Mouse (Mus musculus) CD4-positive, CD25-positive, alpha-beta regulatory T cell, adult 2 months (primary cell): ENCODE results near the gene Lrrfip1.
A peak's percentile ranks its signal among the peaks of the same experiment; 100 is the strongest.

Source experiments
- DNase-seq: peaks from one replicate; pipeline ENCODE4 v3.0.0-alpha.2; 2012; ENCODE audit warnings: low read depth, low spot score

The Lrrfip1 gene

DNA sequence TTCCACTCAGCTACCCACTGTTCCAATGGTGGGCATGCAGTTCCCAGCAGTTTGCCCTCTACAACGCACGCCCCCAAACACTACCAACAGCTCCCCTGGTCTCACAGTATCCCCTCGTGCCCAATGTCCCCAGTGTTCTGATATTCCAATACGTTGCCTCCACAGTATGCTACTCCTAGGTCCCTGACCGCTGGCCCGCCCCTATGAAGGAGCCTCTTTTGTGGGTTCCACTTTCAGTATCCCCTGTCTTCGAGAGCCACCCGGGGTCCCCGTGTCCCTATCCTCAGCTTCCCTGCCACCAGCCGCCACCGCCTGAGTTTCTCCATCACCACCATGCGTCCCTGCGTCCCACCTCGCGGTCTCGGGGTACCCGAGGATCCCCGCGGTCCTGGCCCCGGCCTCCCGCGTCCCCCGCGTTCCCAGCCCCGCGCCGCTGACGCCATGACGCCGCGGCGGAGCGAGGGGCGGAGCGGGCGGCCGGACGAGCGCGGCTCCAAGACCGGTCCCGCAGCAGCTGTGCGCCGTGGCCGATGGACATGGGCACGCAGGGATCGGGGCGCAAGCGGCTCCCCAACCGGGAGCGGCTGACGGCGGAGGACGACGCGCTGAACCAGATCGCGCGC is at the start of gene Lrrfip1:
Lrrfip1 (plus strand) TSS at position 470 of the 623 bp plus-strand sequence.
- DNase-seq = peak; percentile 3

- DNase-seq = no peak
Measured at GRCm38 (mm10) chr1:90949309-90949708, 49.2 kb upstream of the Lrrfip1 start.

GRCm38 (mm10) chr1:90951670-90952069 is 46.9 kb upstream of the Lrrfip1 start:
- DNase-seq = no peak

DNA sequence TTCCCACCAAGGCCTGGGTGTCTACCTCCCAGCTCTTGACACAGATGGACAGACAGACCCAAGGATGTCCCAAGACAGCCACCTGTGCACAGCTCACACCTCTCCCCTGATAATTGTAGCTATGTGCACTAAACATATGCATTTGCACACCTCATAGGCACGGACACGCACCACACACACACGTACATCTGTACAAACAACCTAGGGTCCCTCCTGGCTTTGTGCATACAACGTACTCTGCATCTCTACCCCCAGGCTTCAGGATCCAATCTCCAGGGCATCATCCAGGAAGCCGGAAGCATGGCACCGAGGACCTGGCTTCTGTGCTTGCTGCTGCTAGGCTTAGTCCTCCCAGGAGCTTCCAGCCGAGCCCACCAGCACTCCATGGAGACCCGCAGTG is 45.7 kb upstream of the Lrrfip1 start, which contains the start of gene Prlh:
Prlh (plus strand) TSS at position 301 of the 400 bp plus-strand sequence.
- no peak for DNase-seq

- no peak for DNase-seq
Measured at GRCm38 (mm10) chr1:90953688-90954087, 44.8 kb upstream of the Lrrfip1 start.

GRCm38 (mm10) chr1:90956245-90957096 is 42.1 kb upstream of the Lrrfip1 start:
- peak; percentile 76 for DNase-seq

DNA sequence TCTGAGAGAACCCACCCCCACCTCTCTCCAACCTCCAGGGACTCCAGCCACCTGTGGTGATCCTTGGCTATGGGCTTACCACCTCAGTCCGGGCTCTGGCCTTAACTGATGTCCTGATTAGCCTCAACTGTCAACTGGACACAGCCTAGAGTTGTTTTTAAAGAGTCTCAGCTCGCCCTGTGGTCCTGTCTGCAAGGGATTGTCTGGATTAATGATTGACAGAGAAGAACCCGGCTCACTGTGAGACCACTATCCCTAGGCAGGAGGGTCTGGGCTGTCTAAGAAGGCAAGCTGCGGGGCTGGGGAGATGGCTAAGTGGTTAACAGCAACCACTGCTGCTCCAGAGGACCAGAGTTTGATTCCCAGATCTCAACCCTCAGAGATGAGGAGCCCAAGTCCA is 36.0 kb upstream of the Lrrfip1 start:
- no peak for DNase-seq

- DNase-seq = no peak
Measured at GRCm38 (mm10) chr1:90962994-90963393, 35.5 kb upstream of the Lrrfip1 start.

DNA sequence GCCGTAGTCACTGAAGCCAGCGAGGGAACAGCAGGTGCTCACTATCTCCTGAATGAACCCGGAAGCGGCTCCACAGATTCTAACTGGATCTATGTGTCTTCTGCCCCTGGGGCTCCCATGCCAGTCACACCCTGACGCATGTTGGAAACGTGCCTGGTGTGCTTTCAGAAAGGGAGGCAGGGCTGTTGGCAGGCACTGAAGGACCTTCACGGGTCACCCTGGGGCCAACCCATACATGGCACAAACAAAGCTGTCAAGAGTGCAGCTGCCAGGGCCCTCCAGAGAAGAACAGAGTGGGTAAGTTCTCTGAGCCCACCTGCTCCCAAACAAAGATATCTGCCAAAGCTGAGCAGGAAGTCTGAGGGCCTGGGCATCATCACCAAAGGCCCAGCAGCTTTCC is 31.0 kb upstream of the Lrrfip1 start:
- DNase-seq = no peak

DNA sequence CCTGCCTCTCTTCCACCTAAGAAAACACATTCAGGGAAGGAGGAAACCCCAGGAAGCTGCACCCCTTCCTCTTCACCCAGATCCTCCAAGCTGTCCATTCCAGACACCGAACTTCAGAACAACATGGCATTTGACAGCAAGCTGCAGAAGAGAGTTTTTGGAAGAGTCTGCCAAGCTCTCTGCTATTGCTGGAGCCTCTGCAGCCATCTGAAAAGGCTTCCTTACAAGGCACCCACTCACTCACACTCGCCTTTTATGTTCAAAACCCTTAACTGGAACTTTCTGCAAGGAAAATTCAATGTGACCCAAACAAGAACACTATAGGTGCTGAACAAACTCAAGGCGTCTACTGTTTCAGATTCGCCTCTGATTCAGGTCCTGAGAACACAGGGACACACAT is 29.9 kb upstream of the Lrrfip1 start:
- no peak for DNase-seq

GRCm38 (mm10) chr1:90969347-90969784 is 29.2 kb upstream of the Lrrfip1 start, which contains the start of gene Rab17:
Gene Rab17 (minus strand): TSS chr1:90969661.
- no peak for DNase-seq

GRCm38 (mm10) chr1:90969881-90970390 is 28.6 kb upstream of the Lrrfip1 start:
- DNase-seq = no peak

GRCm38 (mm10) chr1:90972911-90973573 is 25.5 kb upstream of the Lrrfip1 start:
- DNase-seq = peak; percentile 81

GRCm38 (mm10) chr1:90973574-90973911 is 25.0 kb upstream of the Lrrfip1 start:
- DNase-seq = no peak

DNA sequence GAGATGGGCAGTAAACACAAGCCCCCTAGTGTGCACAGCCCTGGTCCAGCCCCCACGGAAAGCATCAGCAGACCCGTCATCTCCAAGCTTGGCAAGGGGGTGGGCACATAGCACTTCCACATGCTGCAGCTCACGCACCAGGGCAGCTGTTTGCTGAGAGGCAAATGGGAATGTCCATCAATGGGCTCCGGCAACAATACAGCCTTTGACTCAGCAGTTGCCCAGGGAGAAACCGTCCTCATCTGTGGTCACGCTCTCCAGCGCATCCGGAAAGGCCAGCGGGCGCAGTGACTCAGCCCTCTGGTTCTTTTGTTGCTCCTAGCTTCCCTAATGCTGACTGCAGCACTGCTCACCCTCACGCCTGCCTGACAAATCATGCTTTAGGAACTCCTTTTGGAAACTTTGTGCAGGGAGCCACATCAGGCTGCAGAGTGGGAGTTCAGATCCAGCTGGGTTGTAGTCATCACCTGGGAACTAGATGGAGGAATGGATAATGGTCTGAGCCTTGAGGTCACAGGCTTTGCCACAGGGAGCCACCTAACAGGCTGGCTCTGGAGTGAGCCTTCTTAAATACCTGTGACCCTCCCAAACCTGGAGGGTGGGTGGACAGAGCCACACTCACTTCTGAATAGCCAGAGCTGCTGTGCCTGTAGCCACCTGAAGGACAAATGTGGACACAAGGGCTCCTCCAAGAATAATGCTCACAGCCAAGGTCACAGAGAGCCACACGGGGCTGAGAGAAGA is 23.5 kb upstream of the Lrrfip1 start:
- no peak for DNase-seq

DNA sequence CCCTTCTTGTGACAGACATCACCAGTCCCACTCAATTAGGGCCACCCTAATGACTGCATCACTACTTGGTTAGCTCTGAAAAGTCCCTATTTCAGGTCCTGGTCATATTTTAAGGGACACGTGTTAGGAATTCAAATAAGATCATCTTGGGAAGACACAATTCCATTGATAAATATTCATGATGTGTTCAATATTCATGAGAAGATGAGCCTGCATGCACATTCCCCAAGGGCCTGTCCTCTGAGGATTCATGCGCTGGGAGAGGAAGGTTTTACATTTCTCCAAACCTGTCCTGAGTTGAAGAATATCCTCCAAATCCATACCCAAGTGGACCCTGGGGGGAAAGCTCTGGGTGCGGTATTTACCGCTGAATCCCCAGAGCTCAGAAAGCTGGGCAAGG is 22.6 kb upstream of the Lrrfip1 start:
- no peak for DNase-seq

DNA sequence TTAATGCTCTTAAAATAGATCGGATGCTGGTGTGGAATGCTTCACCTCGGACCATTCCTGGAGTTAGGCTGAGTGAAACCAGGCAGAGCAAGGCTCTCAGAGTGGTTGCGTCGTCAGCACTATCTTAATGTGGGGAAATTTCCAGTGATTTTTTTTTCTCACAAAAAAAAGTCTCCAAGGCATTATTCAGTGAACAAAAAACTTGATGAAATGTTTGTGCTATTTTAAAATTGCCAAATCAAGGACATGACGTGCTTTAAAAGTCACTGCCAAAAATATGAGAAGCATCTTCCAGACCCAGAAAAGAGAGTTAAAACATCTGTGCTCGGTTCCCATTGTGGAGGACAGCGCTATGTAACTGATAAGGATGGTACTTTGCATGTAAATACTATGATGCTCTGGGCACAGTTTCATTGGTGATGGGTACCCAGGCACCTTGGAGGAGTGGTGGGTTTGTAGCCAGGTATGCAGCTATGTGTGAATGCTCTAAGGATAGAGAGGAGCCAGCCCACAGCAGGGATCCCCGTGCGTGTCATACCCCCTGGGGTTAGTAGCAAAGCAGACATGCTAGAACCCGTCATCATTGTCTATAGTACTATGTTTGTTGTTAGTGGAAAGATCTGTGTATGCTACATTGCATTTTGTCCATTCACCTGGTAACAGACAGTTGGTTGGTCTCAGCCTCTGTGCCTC is 17.8 kb upstream of the Lrrfip1 start:
- DNase-seq = no peak

- no peak for DNase-seq
Measured at GRCm38 (mm10) chr1:90981346-90981745, 17.2 kb upstream of the Lrrfip1 start.

- DNase-seq = no peak
Measured at GRCm38 (mm10) chr1:90995916-90996315, 2.6 kb upstream of the Lrrfip1 start.

- no peak for DNase-seq
Measured at GRCm38 (mm10) chr1:90997136-90997535, 1.4 kb upstream of the Lrrfip1 start.

DNA sequence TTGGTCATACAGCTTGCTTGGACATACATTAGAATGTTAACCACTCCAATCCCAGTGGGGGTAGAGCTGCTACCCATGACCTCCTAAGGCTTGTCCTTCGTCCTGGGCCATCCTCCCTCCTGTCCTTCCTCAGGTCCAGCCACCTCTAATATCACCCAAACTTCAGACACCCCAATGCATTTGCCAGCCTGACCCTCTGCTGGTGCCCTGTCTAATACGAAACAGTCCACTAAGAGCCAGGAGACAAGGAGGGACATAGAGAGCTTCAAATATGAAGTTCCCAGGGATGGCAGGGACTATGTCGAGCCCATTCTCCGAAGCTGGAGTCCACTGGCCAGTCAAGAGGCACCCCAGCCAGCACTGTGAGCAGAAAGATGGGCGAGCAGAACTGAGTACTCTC is 896 bp upstream of the Lrrfip1 start:
- no peak for DNase-seq
